Mouse (Mus musculus) neural tube, postnatal 0 days (tissue): ENCODE data around the gene Gid8. TPM values are rescaled to one million over a fixed set of nuclear protein-coding genes. Genes with fewer than 3 reads are reported as not detected.

Experiments used
- polyA plus RNA-seq: library from polyadenylated mRNA; unstranded; fragments of >200 nt; fragmentation: Nextera tagmentation; extraction: Ambion mirVana; gene quantifications from 2 replicates; pipeline ENCODE4 v1.2.1, GENCODE M21; 2015

The Gid8 gene
- 48.2 and 50.1 TPM in 2 replicates for polyA plus RNA-seq

GRCm38 (mm10) chr2:180709923-180710272, at the start of gene Gid8, which contains the start of gene Dido1:
TSS of gene Gid8 (plus strand) at chr2:180710117.
TSS of gene Dido1 (minus strand) at chr2:180709999.

GRCm38 (mm10) chr2:180724585-180725413, 14.9 kb downstream of the Gid8 start, which contains the start of gene Slc17a9:
TSS of gene Slc17a9 (plus strand) at chr2:180725263.

Other genes with a start within 250 kb of the Gid8 start
- 3.3 and 3.4 TPM in 2 replicates for gene Ntsr1, start 210.1 kb upstream of the Gid8 start, polyA plus RNA-seq
- 26.4 and 30.6 TPM in 2 replicates for gene Mrgbp, start 128.8 kb upstream of the Gid8 start, polyA plus RNA-seq
- 70.0 and 75.2 TPM in 2 replicates for gene Ogfr, start 120.9 kb upstream of the Gid8 start, polyA plus RNA-seq
- 57.3 and 76.3 TPM in 2 replicates for gene Col9a3, start 112.3 kb upstream of the Gid8 start, polyA plus RNA-seq
- gene Tcfl5, start 67.4 kb upstream of the Gid8 start, polyA plus RNA-seq, result 0.80 and 2.1 TPM in 2 replicates
- gene Dido1, start 118 bp upstream of the Gid8 start, polyA plus RNA-seq, result 23.4 and 27.4 TPM in 2 replicates
- gene Slc17a9, start 15.1 kb downstream of the Gid8 start, polyA plus RNA-seq, result 0.31 TPM in 2 replicates
- 0.76 and 0.84 TPM in 2 replicates for gene Bhlhe23, start 66.8 kb downstream of the Gid8 start, polyA plus RNA-seq
- gene Ythdf1, start 210.8 kb downstream of the Gid8 start, polyA plus RNA-seq, result 49.8 and 52.6 TPM in 2 replicates
- gene Birc7, start 218.9 kb downstream of the Gid8 start, polyA plus RNA-seq, result not detected in 2 replicates
- gene Nkain4, start 244.6 kb downstream of the Gid8 start, polyA plus RNA-seq, result 129 and 136 TPM in 2 replicates